Mouse (Mus musculus): ENCODE data around the gene Gm49387. TPM values are rescaled to one million over a fixed set of nuclear protein-coding genes. Genes with fewer than 3 reads are reported as not detected.
A peak's percentile ranks its signal among the peaks of the same experiment; 100 is the strongest.

The Gm49387 gene
- polyA plus RNA-seq, 1 experiment from 2014 or later, result 1.7 TPM

DNA sequence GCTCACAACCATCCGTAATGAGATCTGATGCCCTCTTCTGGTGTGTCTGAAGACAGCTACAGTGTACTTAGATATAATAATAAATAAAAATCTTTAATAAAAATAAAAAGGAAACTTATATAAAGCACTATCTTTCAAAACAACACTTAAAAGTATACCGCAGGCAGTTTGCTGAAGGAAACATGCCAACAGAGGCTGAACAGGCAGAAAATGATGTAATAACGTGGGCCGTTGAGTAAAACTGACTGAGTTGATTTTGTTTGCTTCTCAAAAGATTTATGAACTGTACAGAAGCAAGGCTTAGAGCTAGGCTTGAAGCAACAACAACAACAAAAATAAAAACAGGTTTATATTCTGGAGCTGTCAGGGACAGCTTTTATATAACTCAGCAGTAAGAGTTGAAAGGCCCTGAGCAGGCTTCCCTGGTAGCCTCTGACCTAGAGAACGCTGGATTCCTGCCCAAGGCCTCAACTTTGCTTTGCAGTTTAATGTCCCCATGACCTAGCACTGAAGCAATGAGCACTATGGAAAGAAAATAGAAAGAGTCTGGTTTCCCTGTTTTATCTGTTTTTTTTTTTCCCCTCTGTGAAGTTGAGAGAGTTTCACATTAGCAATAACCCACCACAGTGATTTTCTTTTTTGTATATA is 3.6 kb upstream of the Gm49387 start:
- Histone ChIP-seq H3K27ac (ENCODE audit: low read length) (no peak overlapping the region), H3K27me3 (replicated peaks; ENCODE audit: insufficient read depth, low read length) (no peaks in the 10 kb centered on the region), H3K9ac (replicated peaks; ENCODE audit: low read depth) (no peak overlapping the region), H3K4me2 (replicated peaks; ENCODE audit: low read depth, low read length) (no peak overlapping the region), H3K4me3 (ENCODE audit: low read depth, low read length) (no peak overlapping the region), H3K9me3 (ENCODE audit: low read length) (no peaks in the 10 kb centered on the region), H3K4me1 (ENCODE audit: insufficient read depth, low read depth, low read length) (peaks cover 13% of the 10 kb centered on the region; the same call in 1 of the 2 replicates), H3K36me3 (ENCODE audit: insufficient read depth, low read length) (no peaks in the 10 kb centered on the region)
- DNase-seq (ENCODE audit: low spot score) (no peak), ATAC-seq (no peak)
- 76% methylated on average over 5 of the region's 5 CpGs for WGBS
- TF ChIP-seq EP300 (IDR thresholded peaks at IDR 0.05) (no peak), CTCF (IDR thresholded peaks at IDR 0.05) (no peak)

DNA sequence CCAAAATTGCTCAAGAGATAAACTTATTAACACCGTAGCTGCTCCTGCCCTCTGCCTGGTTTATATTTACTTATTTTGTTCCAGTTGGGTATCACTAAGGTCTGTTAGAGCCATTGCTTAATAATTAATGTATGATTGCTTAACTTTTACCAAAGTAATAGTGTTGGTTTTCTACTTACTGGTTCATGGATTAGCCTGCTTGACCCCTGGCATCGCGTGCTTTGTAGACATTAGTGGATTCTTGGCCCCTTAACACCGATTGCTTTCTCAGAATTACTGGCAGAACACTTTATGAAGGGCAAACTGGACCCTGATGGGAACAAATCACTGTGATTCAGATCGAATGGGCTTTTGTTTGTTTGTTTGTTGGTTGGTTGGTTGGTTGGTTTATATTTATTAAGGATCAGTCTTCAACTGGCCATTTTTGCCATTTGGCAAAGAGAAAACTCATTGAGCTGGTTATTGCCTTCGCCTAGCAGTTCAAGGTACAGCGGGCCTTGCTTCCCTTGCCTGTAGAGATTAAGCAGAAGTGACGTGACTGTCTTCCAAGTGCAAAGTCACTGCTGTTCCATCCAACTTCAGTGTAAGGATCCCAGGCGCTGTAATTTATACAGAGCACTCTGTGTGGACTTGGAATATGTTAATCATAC is 953 bp upstream of the Gm49387 start:
- 54% methylated on average over 9 of the region's 9 CpGs for WGBS
- DNase-seq (ENCODE audit: low spot score) (no peak), ATAC-seq (no peak)
- peak overlapping the region; percentile 64 for H3K9ac ChIP-seq (replicated peaks; ENCODE audit: low read depth)
- H3K27me3 ChIP-seq (replicated peaks; ENCODE audit: insufficient read depth, low read length), result no peaks in the 10 kb centered on the region
- no peaks in the 10 kb centered on the region for H3K36me3 ChIP-seq (ENCODE audit: insufficient read depth, low read length)
- H3K27ac ChIP-seq (ENCODE audit: low read length), result peak overlapping the region; percentile 38; the same call in 1 of the 2 replicates
- H3K4me2 ChIP-seq (replicated peaks; ENCODE audit: low read depth, low read length), result peak overlapping the region; percentile 82
- no peak for TF ChIP-seq CTCF (IDR thresholded peaks at IDR 0.05)
- no peak for TF ChIP-seq EP300 (IDR thresholded peaks at IDR 0.05)
- peak overlapping the region; percentile 70 for H3K4me3 ChIP-seq (ENCODE audit: low read depth, low read length)
- H3K4me1 ChIP-seq (ENCODE audit: insufficient read depth, low read depth, low read length), result peaks cover 13% of the 10 kb centered on the region; the same call in 1 of the 2 replicates
- no peaks in the 10 kb centered on the region for H3K9me3 ChIP-seq (ENCODE audit: low read length)

DNA sequence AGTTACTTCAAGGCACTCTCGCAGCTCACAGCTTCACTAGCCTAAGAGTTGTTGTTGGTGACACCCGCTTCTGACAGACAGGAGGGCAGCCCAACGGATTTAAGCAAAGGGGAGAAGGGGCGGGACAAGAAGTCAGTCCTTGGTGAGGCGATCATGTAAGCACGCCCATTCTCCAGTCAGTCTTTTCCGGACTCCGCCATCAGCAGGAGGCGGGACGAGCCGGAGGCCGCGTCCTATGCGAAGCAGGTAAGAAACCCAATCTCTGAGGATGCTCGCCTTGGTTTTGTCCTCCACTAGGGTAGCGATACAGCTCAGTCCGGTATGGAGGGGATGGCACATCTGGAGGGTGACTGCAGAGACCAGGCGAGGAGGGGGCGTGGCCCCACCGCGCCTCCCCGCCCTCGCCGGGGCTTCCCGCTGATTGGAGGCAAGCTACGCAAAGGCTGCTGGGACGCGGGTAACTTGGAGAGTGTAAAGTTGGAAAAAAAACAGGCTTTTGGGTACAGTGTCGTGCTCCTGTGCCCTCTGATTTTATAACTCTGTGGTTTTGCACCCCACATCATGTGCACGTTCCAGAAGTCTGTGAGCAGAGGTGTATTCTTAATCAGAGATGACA is 320 bp upstream of the Gm49387 start, which contains the start of the genes Btd and Hacl1:
TSS of gene Btd (plus strand) at position 139 of the 616 bp plus-strand sequence.
TSS of gene Hacl1 (minus strand) at position 397 of the 616 bp plus-strand sequence.
- H3K36me3 ChIP-seq (ENCODE audit: insufficient read depth, low read length), result no peaks in the 10 kb centered on the region
- H3K9ac ChIP-seq (replicated peaks; ENCODE audit: low read depth), result peak within 1 kb of the TSS; percentile 64
- TF ChIP-seq CTCF (IDR thresholded peaks at IDR 0.05) (0 out of 2 replicates have a peak, but pooled peaks have one; percentile 11), EP300 (IDR thresholded peaks at IDR 0.05) (no peak)
- peaks cover 13% of the 10 kb centered on the region; the same call in 1 of the 2 replicates for H3K4me1 ChIP-seq (ENCODE audit: insufficient read depth, low read depth, low read length)
- H3K27ac ChIP-seq (ENCODE audit: low read length), result peak within 1 kb of the TSS; percentile 38; the same call in 1 of the 2 replicates
- no peaks in the 10 kb centered on the region for H3K9me3 ChIP-seq (ENCODE audit: low read length)
- H3K4me3 ChIP-seq (ENCODE audit: low read depth, low read length), result peak within 1 kb of the TSS; percentile 70
- H3K27me3 ChIP-seq (replicated peaks; ENCODE audit: insufficient read depth, low read length), result no peaks in the 10 kb centered on the region
- peak within 1 kb of the TSS; percentile 82 for H3K4me2 ChIP-seq (replicated peaks; ENCODE audit: low read depth, low read length)
- DNase-seq (ENCODE audit: low spot score) (peak; percentile 99), ATAC-seq (peak; percentile 99)
- under 1% methylated on average over 30 of the region's 30 CpGs for WGBS

DNA sequence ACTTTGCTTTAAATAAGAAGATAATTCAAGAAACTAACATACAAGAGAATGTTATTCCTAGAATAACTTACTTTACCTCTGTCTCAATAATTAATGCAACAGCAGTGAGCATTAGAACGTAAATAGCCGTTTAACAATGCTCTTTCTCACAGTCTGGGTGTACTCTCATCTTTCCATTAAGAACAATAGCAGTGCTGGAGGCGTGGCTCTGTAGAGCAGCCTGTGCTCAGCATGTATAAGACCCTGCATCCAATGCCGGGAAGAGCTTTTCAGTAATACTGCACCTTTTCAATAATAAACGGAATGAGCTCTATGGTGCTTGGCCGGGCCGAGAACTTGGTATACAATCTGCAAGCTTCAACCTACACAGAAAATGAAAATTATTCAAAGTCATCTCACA is 10.0 kb downstream of the Gm49387 start:
- H3K9me3 ChIP-seq (ENCODE audit: low read length), result no peaks in the 10 kb centered on the region
- no peaks in the 10 kb centered on the region for H3K36me3 ChIP-seq (ENCODE audit: insufficient read depth, low read length)
- ATAC-seq, result no peak
- no peak for DNase-seq (ENCODE audit: low spot score)
- no peak overlapping the region for H3K27ac ChIP-seq (ENCODE audit: low read length)
- 74% methylated on average over 7 of the region's 7 CpGs for WGBS
- no peak overlapping the region for H3K4me2 ChIP-seq (replicated peaks; ENCODE audit: low read depth, low read length)
- H3K4me1 ChIP-seq (ENCODE audit: insufficient read depth, low read depth, low read length), result no peaks in the 10 kb centered on the region
- no peak for TF ChIP-seq CTCF (IDR thresholded peaks at IDR 0.05)
- no peak for TF ChIP-seq EP300 (IDR thresholded peaks at IDR 0.05)
- no peak overlapping the region for H3K9ac ChIP-seq (replicated peaks; ENCODE audit: low read depth)
- no peaks in the 10 kb centered on the region for H3K27me3 ChIP-seq (replicated peaks; ENCODE audit: insufficient read depth, low read length)
- H3K4me3 ChIP-seq (ENCODE audit: low read depth, low read length), result no peak overlapping the region

DNA sequence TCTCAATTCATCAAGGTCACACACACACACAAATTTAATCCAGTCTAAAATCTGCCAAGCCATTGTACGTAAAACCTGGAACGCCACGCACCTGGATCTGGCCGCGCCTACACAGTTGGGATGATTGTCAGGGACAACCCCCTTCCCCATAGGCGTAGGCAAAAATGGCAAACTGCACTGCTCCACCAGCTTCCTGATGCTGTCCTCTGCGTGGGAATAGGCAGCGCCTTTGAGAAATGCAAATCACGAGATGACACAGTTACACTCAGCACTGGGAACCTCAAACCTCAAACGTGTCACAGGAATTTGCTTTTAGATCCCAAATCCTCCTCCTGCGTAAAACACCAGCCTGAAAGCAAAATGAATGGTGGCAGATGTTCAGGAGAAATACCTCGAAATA is 17.9 kb downstream of the Gm49387 start:
- H3K4me2 ChIP-seq (replicated peaks; ENCODE audit: low read depth, low read length), result no peak overlapping the region
- no peak for DNase-seq (ENCODE audit: low spot score)
- H3K36me3 ChIP-seq (ENCODE audit: insufficient read depth, low read length), result no peaks in the 10 kb centered on the region
- TF ChIP-seq CTCF (IDR thresholded peaks at IDR 0.05) (no peak), EP300 (IDR thresholded peaks at IDR 0.05) (no peak)
- no peak overlapping the region for H3K27ac ChIP-seq (ENCODE audit: low read length)
- no peaks in the 10 kb centered on the region for H3K9me3 ChIP-seq (ENCODE audit: low read length)
- WGBS, result 84% methylated on average over 12 of the region's 12 CpGs
- no peaks in the 10 kb centered on the region for H3K27me3 ChIP-seq (replicated peaks; ENCODE audit: insufficient read depth, low read length)
- H3K4me1 ChIP-seq (ENCODE audit: insufficient read depth, low read depth, low read length), result no peaks in the 10 kb centered on the region
- no peak overlapping the region for H3K4me3 ChIP-seq (ENCODE audit: low read depth, low read length)
- H3K9ac ChIP-seq (replicated peaks; ENCODE audit: low read depth), result no peak overlapping the region
- no peak for ATAC-seq

DNA sequence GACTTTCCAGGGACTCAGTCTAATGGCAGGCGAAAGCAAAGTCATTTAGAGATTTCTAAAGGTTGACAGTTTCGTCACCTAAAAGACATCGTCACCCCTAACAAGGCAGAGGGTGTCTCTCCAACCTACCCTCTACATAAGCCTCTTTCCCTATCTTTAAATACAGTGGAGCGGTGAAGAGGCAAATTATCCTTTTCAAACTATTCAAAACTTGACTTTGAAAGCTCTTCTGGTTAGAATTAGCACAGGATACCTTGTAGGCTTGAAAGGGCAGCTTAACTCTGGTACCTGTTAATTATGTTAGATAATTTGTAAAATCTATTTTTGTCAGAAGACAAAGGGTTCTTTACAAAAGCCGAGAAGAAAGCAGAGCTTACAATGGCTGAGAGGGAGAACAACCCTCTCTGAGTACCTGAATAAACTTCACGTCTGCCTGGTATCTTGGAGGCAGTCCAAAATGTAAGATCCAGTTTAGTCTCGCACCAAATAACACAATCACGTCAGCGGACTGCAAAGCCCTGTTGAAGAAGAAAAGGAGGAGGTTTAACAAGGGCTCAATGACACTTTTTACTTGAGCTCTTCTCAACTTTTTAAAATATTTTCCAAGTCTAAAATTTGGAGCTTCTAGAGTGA is 20.0 kb downstream of the Gm49387 start:
- H3K9ac ChIP-seq (replicated peaks; ENCODE audit: low read depth), result no peak overlapping the region
- ATAC-seq (no peak), DNase-seq (ENCODE audit: low spot score) (peak; percentile 37)
- H3K4me2 ChIP-seq (replicated peaks; ENCODE audit: low read depth, low read length), result no peak overlapping the region
- H3K4me3 ChIP-seq (ENCODE audit: low read depth, low read length), result no peak overlapping the region
- H3K4me1 ChIP-seq (ENCODE audit: insufficient read depth, low read depth, low read length), result no peaks in the 10 kb centered on the region
- no peaks in the 10 kb centered on the region for H3K9me3 ChIP-seq (ENCODE audit: low read length)
- no peaks in the 10 kb centered on the region for H3K27me3 ChIP-seq (replicated peaks; ENCODE audit: insufficient read depth, low read length)
- WGBS, result 52% methylated on average over 9 of the region's 9 CpGs
- TF ChIP-seq EP300 (IDR thresholded peaks at IDR 0.05) (no peak), CTCF (IDR thresholded peaks at IDR 0.05) (no peak)
- no peaks in the 10 kb centered on the region for H3K36me3 ChIP-seq (ENCODE audit: insufficient read depth, low read length)
- H3K27ac ChIP-seq (ENCODE audit: low read length), result no peak overlapping the region

Measured in lung, postnatal 0 days (tissue).